Mouse (Mus musculus) kidney, embryonic 14.5 days (tissue): Measurements from ENCODE around the gene Elobl. TPM values are rescaled to one million over a fixed set of nuclear protein-coding genes. Genes with fewer than 3 reads are reported as not detected.

Experiments used
- ATAC-seq: fragments of 200-750 bp; cut with Nextera tagmentation; 2 replicates; pipeline ENCODE4 v1.8.0; 2017; ENCODE audit warnings: moderate number of reproducible peaks, mild to moderate bottlenecking, moderate TSS enrichment, moderate library complexity; ENCODE audit not compliant: low FRiP score, low TSS enrichment
- H3K27ac ChIP-seq: fragments of 300-500 bp; sonication (generic); 2 replicates; pipeline ENCODE4 v1.5.1; 2014; ENCODE audit warnings: low read depth, mild to moderate bottlenecking, low read length, moderate library complexity, mixed read lengths
- H3K27me3 ChIP-seq: fragments of 300-500 bp; sonication (generic); 2 replicates; pipeline ENCODE4 v1.6.1; 2014; ENCODE audit warnings: mild to moderate bottlenecking, low read length; ENCODE audit not compliant: control insufficient read depth, insufficient read depth
- H3K36me3 ChIP-seq: fragments of 300-500 bp; sonication (generic); 2 replicates; pipeline ENCODE4 v1.6.1; 2014; ENCODE audit warnings: low read length, mixed read lengths; ENCODE audit not compliant: control insufficient read depth, insufficient read depth
- H3K4me1 ChIP-seq: fragments of 300-500 bp; sonication (generic); 2 replicates; pipeline ENCODE4 v1.6.1; 2014; ENCODE audit warnings: low read length, mixed read lengths; ENCODE audit not compliant: control insufficient read depth, insufficient read depth
- H3K4me2 ChIP-seq: fragments of 300-500 bp; sonication (generic); replicated peaks from 2 replicates; pipeline ENCODE4 v1.6.1; 2014; ENCODE audit warnings: low read depth, mild to moderate bottlenecking, low read length
- H3K4me3 ChIP-seq: fragments of 300-500 bp; sonication (generic); 2 replicates; pipeline ENCODE4 v1.5.1; 2014; ENCODE audit warnings: mild to moderate bottlenecking, low read length
- H3K9ac ChIP-seq: fragments of 300-500 bp; sonication (generic); 2 replicates; pipeline ENCODE4 v1.6.1; 2014; ENCODE audit warnings: low read depth, mild to moderate bottlenecking, low read length, moderate library complexity
- H3K9me3 ChIP-seq: fragments of 300-500 bp; sonication (generic); 2 replicates; pipeline ENCODE4 v1.6.1; 2016; ENCODE audit warnings: low read length; ENCODE audit not compliant: control insufficient read depth
- WGBS: fragments of 180-500 bp; shearing (Covaris S2); extraction: QIAGEN DNeasy Blood & Tissue Kit; methylation state at CpG from one replicate; pipeline ENCODE4 v1.1.7; 2014; 5-methylcytosine and 5-hydroxymethylcytosine counted together
- polyA plus RNA-seq: library from polyadenylated mRNA; unstranded; fragments of >200 nt; fragmentation: Nextera tagmentation; extraction: Ambion mirVana; gene quantifications from 2 replicates; pipeline ENCODE4 v1.2.1, GENCODE M21; 2014

The Elobl gene
- polyA plus RNA-seq, 1 experiment from 2014 or later: not detected

- ATAC-seq: no peak
- Histone ChIP-seq H3K9me3 (no peaks in the 10 kb centered on the region), H3K36me3 (0 out of 2 replicates have a peak, but pooled peaks cover 7% of the 10 kb centered on the region), H3K27ac (no peak overlapping the region), H3K9ac (no peak overlapping the region), H3K4me3 (no peak overlapping the region), H3K27me3 (no peaks in the 10 kb centered on the region), H3K4me1 (peaks cover 6% of the 10 kb centered on the region; the same call in 1 of the 2 replicates), H3K4me2 (no peak overlapping the region)
- 94% methylated on average over 5 of the region's 5 CpGs for WGBS
These were observed 10.5 kb upstream of the Elobl start for GRCm38 (mm10) chr11:88977188-88977587.

GRCm38 (mm10) chr11:88976320-88976719, 9.6 kb upstream of the Elobl start:
- Histone ChIP-seq H3K36me3 (0 out of 2 replicates have a peak, but pooled peaks cover 3% of the 10 kb centered on the region), H3K9ac (no peak overlapping the region), H3K4me2 (no peak overlapping the region), H3K9me3 (no peaks in the 10 kb centered on the region), H3K4me1 (peaks cover 6% of the 10 kb centered on the region; the same call in 1 of the 2 replicates), H3K27me3 (no peaks in the 10 kb centered on the region), H3K27ac (no peak overlapping the region), H3K4me3 (no peak overlapping the region)
- 93% methylated on average over 2 of the region's 2 CpGs for WGBS
- no peak for ATAC-seq

DNA sequence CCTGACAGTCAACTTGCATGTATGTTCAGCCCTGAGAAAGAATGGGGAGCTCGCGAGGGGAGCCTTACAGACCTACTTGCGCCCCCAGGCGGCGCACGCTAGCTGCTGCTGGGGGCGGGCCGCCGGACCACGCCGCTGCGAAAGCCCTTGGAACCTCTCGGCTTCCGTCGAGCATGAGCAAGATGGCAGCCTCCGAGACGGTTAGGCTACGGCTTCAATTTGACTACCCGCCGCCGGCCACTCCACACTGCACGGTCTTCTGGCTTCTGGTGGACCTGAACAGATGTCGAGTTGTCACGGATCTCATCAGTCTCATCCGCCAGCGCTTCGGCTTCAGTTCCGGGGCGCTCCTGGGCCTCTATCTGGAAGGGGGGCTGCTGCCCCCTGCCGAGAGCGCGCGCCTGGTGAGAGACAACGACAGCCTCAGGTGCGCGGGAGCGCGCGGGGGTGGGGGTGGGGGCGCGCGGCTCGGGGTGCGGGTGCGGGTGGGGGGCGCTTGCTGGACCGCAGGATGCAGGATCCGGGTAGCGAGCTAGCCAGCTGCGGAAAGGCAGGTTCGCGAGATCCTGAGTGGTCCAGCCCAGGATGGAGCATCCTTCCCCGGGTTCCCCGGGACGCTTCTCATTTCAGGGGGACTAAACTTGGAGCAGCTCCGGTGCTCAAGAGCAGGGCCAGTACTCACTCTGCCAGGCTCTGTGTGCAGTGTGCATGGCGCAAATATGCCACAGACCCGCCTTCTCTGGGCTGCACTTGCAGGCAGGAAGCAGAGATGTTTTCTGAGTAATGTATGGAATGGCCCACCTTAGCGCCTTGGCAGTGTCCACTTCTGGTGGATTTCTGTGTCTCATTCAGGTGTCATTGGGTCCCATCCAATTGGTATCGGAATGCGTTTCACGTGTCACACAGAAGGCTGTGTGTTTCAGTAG, 7.3 kb upstream of the Elobl start:
- Histone ChIP-seq H3K4me2 (peak overlapping the region; percentile 76), H3K9ac (peak overlapping the region; percentile 61), H3K27ac (peak overlapping the region; percentile 78), H3K4me1 (peaks cover 6% of the 10 kb centered on the region; the same call in 1 of the 2 replicates), H3K4me3 (peak overlapping the region; percentile 60), H3K9me3 (no peaks in the 10 kb centered on the region), H3K27me3 (no peaks in the 10 kb centered on the region), H3K36me3 (no peaks in the 10 kb centered on the region)
- under 1% methylated on average over 57 of the region's 62 CpGs for WGBS
- ATAC-seq: peak; percentile 86

GRCm38 (mm10) chr11:88970202-88970732, 3.5 kb upstream of the Elobl start, which contains the start of gene Coil:
Gene Coil (plus strand): TSS chr11:88970252.
- Histone ChIP-seq H3K36me3 (no peaks in the 10 kb centered on the region), H3K4me1 (peaks cover 6% of the 10 kb centered on the region; the same call in 1 of the 2 replicates), H3K27me3 (no peaks in the 10 kb centered on the region), H3K27ac (no peak within 1 kb of the TSS), H3K9ac (no peak within 1 kb of the TSS), H3K4me2 (no peak within 1 kb of the TSS), H3K9me3 (no peaks in the 10 kb centered on the region), H3K4me3 (no peak within 1 kb of the TSS)
- ATAC-seq: no peak
- WGBS: 34% methylated on average over 2 of the region's 2 CpGs

GRCm38 (mm10) chr11:88958851-88959250, 7.9 kb downstream of the Elobl start:
- 87% methylated on average over 3 of the region's 3 CpGs for WGBS
- no peak overlapping the region for H3K27ac ChIP-seq
- H3K9ac ChIP-seq: no peak overlapping the region
- no peaks in the 10 kb centered on the region for H3K9me3 ChIP-seq
- H3K4me2 ChIP-seq: no peak overlapping the region
- no peak for ATAC-seq
- no peaks in the 10 kb centered on the region for H3K36me3 ChIP-seq
- 0 out of 2 replicates have a peak, but pooled peaks cover 4% of the 10 kb centered on the region for H3K4me1 ChIP-seq
- no peaks in the 10 kb centered on the region for H3K27me3 ChIP-seq
- no peak overlapping the region for H3K4me3 ChIP-seq

- H3K27ac ChIP-seq: peak within 1 kb of the TSS; percentile 57
These were observed 11.3 kb downstream of the Elobl start, which contains the start of gene Scpep1 for GRCm38 (mm10) chr11:88955217-88955969. Gene Scpep1 (minus strand): TSS chr11:88955465.

DNA sequence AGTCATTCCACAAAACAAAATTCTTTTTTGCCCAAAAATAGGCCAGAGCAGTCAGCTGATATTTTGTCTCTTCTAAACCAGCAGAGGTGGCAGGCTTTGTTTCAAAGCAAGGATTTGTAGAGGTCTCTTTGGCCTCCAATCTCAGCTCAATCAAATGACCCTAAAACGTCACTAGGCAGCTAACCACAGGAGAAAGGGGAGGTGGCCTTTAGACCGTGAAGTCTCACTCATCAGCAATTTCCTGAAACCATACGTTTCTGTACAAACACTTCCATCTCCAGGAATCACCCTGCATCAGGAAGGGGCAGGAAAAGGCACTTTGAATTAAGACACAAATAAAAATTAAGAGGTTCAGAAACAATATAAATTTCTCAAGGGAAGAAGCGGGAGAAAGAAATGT, 11.9 kb downstream of the Elobl start:
- peak; percentile 63; the same call in 1 of the 2 replicates for ATAC-seq
- Histone ChIP-seq H3K4me2 (peak overlapping the region; percentile 44), H3K27ac (peak overlapping the region; percentile 57), H3K9ac (peak overlapping the region; percentile 56), H3K27me3 (no peaks in the 10 kb centered on the region), H3K36me3 (peaks cover 14% of the 10 kb centered on the region), H3K4me3 (peak overlapping the region; percentile 51), H3K9me3 (no peaks in the 10 kb centered on the region), H3K4me1 (0 out of 2 replicates have a peak, but pooled peaks cover 7% of the 10 kb centered on the region)
- WGBS: 1% methylated on average over 4 of the region's 4 CpGs

More at GRCm38 (mm10) chr11:88955217-88955969, 11.3 kb downstream of the Elobl start, which contains the start of gene Scpep1:
- ATAC-seq: peak; percentile 99
- Histone ChIP-seq H3K9me3 (no peaks in the 10 kb centered on the region), H3K4me3 (peak within 1 kb of the TSS; percentile 51), H3K4me2 (peak within 1 kb of the TSS; percentile 44), H3K36me3 (peaks cover 13% of the 10 kb centered on the region), H3K27me3 (no peaks in the 10 kb centered on the region), H3K4me1 (0 out of 2 replicates have a peak, but pooled peaks cover 7% of the 10 kb centered on the region), H3K9ac (peak within 1 kb of the TSS; percentile 56)
- WGBS: 4% methylated on average over 34 of the region's 34 CpGs

GRCm38 (mm10) chr11:88953582-88953981, 13.1 kb downstream of the Elobl start:
- Histone ChIP-seq H3K9ac (no peak overlapping the region), H3K9me3 (no peaks in the 10 kb centered on the region), H3K4me2 (no peak overlapping the region), H3K36me3 (peaks cover 14% of the 10 kb centered on the region), H3K27me3 (no peaks in the 10 kb centered on the region), H3K4me3 (no peak overlapping the region), H3K27ac (no peak overlapping the region), H3K4me1 (0 out of 2 replicates have a peak, but pooled peaks cover 7% of the 10 kb centered on the region)
- whole genome bisulfite sequencing: 89% methylated on average over 3 of the region's 3 CpGs
- no peak for ATAC-seq
